Mouse (Mus musculus): ENCODE measurements at regions not wholly inside any gene's neighbourhood (a gene's known extent, or its start where the extent isn't known, plus 50 kb on each side); places are given as distances from the start of the nearest gene placed in this dataset.

GRCm38 (mm10) chr15:63652216-63652961, 192.6 kb downstream of the Gsdmc2 start:
- Histone ChIP-seq H3K9ac (replicated peaks; ENCODE audit: low read depth, low read length) (no peak overlapping the region), H3K9me3 (ENCODE audit: control insufficient read depth, low read length) (no peaks in the 10 kb centered on the region), H3K4me1 (ENCODE audit: control insufficient read depth, insufficient read depth, low read length) (no peaks in the 10 kb centered on the region), H3K4me2 (ENCODE audit: low read depth, low read length) (no peak overlapping the region), H3K27ac (ENCODE audit: low read depth, low read length) (no peak overlapping the region), H3K4me3 (ENCODE audit: low read depth, low read length) (no peak overlapping the region), H3K36me3 (ENCODE audit: control insufficient read depth, insufficient read depth, low read length) (no peaks in the 10 kb centered on the region), H3K27me3 (ENCODE audit: control insufficient read depth, insufficient read depth, low read length) (no peaks in the 10 kb centered on the region)
- ATAC-seq (ENCODE audit: low read depth) = peak; percentile 87
- WGBS = 38% methylated on average over 11 of the region's 11 CpGs

GRCm38 (mm10) chr15:63651120-63651519, 193.9 kb downstream of the Gsdmc2 start:
- H3K9me3 ChIP-seq (ENCODE audit: control insufficient read depth, low read length) = no peaks in the 10 kb centered on the region
- no peak overlapping the region for H3K9ac ChIP-seq (replicated peaks; ENCODE audit: low read depth, low read length)
- H3K4me1 ChIP-seq (ENCODE audit: control insufficient read depth, insufficient read depth, low read length) = no peaks in the 10 kb centered on the region
- no peaks in the 10 kb centered on the region for H3K36me3 ChIP-seq (ENCODE audit: control insufficient read depth, insufficient read depth, low read length)
- no peak overlapping the region for H3K4me3 ChIP-seq (ENCODE audit: low read depth, low read length)
- no peak for ATAC-seq (ENCODE audit: low read depth)
- no peaks in the 10 kb centered on the region for H3K27me3 ChIP-seq (ENCODE audit: control insufficient read depth, insufficient read depth, low read length)
- H3K4me2 ChIP-seq (ENCODE audit: low read depth, low read length) = no peak overlapping the region
- no peak overlapping the region for H3K27ac ChIP-seq (ENCODE audit: low read depth, low read length)
- 82% methylated on average over 7 of the region's 7 CpGs for WGBS

- no peak overlapping the region for H3K9ac ChIP-seq (replicated peaks; ENCODE audit: low read depth, low read length)
- no peaks in the 10 kb centered on the region for H3K9me3 ChIP-seq (ENCODE audit: control insufficient read depth, low read length)
- no peak overlapping the region for H3K4me2 ChIP-seq (ENCODE audit: low read depth, low read length)
- no peaks in the 10 kb centered on the region for H3K36me3 ChIP-seq (ENCODE audit: control insufficient read depth, insufficient read depth, low read length)
- no peaks in the 10 kb centered on the region for H3K27me3 ChIP-seq (ENCODE audit: control insufficient read depth, insufficient read depth, low read length)
- no peak overlapping the region for H3K27ac ChIP-seq (ENCODE audit: low read depth, low read length)
- H3K4me3 ChIP-seq (ENCODE audit: low read depth, low read length) = no peak overlapping the region
- ATAC-seq (ENCODE audit: low read depth) = no peak
- no peaks in the 10 kb centered on the region for H3K4me1 ChIP-seq (ENCODE audit: control insufficient read depth, insufficient read depth, low read length)
- 88% methylated on average over 12 of the region's 12 CpGs for WGBS
Measured at GRCm38 (mm10) chr15:63648142-63648989, 196.6 kb downstream of the Gsdmc2 start.

GRCm38 (mm10) chr15:63624814-63625213, 220.2 kb downstream of the Gsdmc2 start:
- Histone ChIP-seq H3K27me3 (ENCODE audit: control insufficient read depth, insufficient read depth, low read length) (no peaks in the 10 kb centered on the region), H3K4me1 (ENCODE audit: control insufficient read depth, insufficient read depth, low read length) (no peaks in the 10 kb centered on the region), H3K36me3 (ENCODE audit: control insufficient read depth, insufficient read depth, low read length) (no peaks in the 10 kb centered on the region), H3K9ac (replicated peaks; ENCODE audit: low read depth, low read length) (no peak overlapping the region), H3K27ac (ENCODE audit: low read depth, low read length) (no peak overlapping the region), H3K4me2 (ENCODE audit: low read depth, low read length) (no peak overlapping the region), H3K4me3 (ENCODE audit: low read depth, low read length) (no peak overlapping the region), H3K9me3 (ENCODE audit: control insufficient read depth, low read length) (no peaks in the 10 kb centered on the region)
- no peak for ATAC-seq (ENCODE audit: low read depth)

- ATAC-seq (ENCODE audit: low read depth) = peak; percentile 49; the same call in 1 of the 2 replicates
Measured at GRCm38 (mm10) chr15:63624249-63624648, 220.7 kb downstream of the Gsdmc2 start.

GRCm38 (mm10) chr15:63616506-63617208, 228.3 kb downstream of the Gsdmc2 start:
- H3K27me3 ChIP-seq (ENCODE audit: control insufficient read depth, insufficient read depth, low read length) = no peaks in the 10 kb centered on the region
- no peaks in the 10 kb centered on the region for H3K4me1 ChIP-seq (ENCODE audit: control insufficient read depth, insufficient read depth, low read length)
- no peak overlapping the region for H3K9ac ChIP-seq (replicated peaks; ENCODE audit: low read depth, low read length)
- WGBS = 74% methylated on average over 8 of the region's 8 CpGs
- no peak for ATAC-seq (ENCODE audit: low read depth)
- no peaks in the 10 kb centered on the region for H3K36me3 ChIP-seq (ENCODE audit: control insufficient read depth, insufficient read depth, low read length)
- no peak overlapping the region for H3K4me3 ChIP-seq (ENCODE audit: low read depth, low read length)
- no peak overlapping the region for H3K27ac ChIP-seq (ENCODE audit: low read depth, low read length)
- H3K9me3 ChIP-seq (ENCODE audit: control insufficient read depth, low read length) = no peaks in the 10 kb centered on the region
- no peak overlapping the region for H3K4me2 ChIP-seq (ENCODE audit: low read depth, low read length)

More at GRCm38 (mm10) chr15:63624249-63624648, 220.7 kb downstream of the Gsdmc2 start:
- WGBS = 42% methylated on average over 2 of the region's 2 CpGs
- H3K4me1 ChIP-seq (ENCODE audit: control insufficient read depth, insufficient read depth, low read length) = no peaks in the 10 kb centered on the region
- no peak overlapping the region for H3K4me3 ChIP-seq (ENCODE audit: low read depth, low read length)
- no peak overlapping the region for H3K27ac ChIP-seq (ENCODE audit: low read depth, low read length)
- H3K9ac ChIP-seq (replicated peaks; ENCODE audit: low read depth, low read length) = no peak overlapping the region
- H3K9me3 ChIP-seq (ENCODE audit: control insufficient read depth, low read length) = no peaks in the 10 kb centered on the region
- H3K4me2 ChIP-seq (ENCODE audit: low read depth, low read length) = no peak overlapping the region
- no peaks in the 10 kb centered on the region for H3K36me3 ChIP-seq (ENCODE audit: control insufficient read depth, insufficient read depth, low read length)
- H3K27me3 ChIP-seq (ENCODE audit: control insufficient read depth, insufficient read depth, low read length) = no peaks in the 10 kb centered on the region

GRCm38 (mm10) chr15:63614191-63614590, 230.8 kb downstream of the Gsdmc2 start:
- Histone ChIP-seq H3K4me3 (ENCODE audit: low read depth, low read length) (no peak overlapping the region), H3K9me3 (ENCODE audit: control insufficient read depth, low read length) (no peaks in the 10 kb centered on the region), H3K4me1 (ENCODE audit: control insufficient read depth, insufficient read depth, low read length) (no peaks in the 10 kb centered on the region), H3K27me3 (ENCODE audit: control insufficient read depth, insufficient read depth, low read length) (no peaks in the 10 kb centered on the region), H3K27ac (ENCODE audit: low read depth, low read length) (no peak overlapping the region), H3K4me2 (ENCODE audit: low read depth, low read length) (no peak overlapping the region), H3K36me3 (ENCODE audit: control insufficient read depth, insufficient read depth, low read length) (no peaks in the 10 kb centered on the region), H3K9ac (replicated peaks; ENCODE audit: low read depth, low read length) (no peak overlapping the region)
- ATAC-seq (ENCODE audit: low read depth) = no peak
- 88% methylated on average over 2 of the region's 2 CpGs for WGBS

GRCm38 (mm10) chr15:63613120-63613519, 231.9 kb downstream of the Gsdmc2 start:
- no peaks in the 10 kb centered on the region for H3K36me3 ChIP-seq (ENCODE audit: control insufficient read depth, insufficient read depth, low read length)
- 90% methylated on average over 1 of the region's 1 CpGs for WGBS
- H3K4me3 ChIP-seq (ENCODE audit: low read depth, low read length) = no peak overlapping the region
- no peak overlapping the region for H3K27ac ChIP-seq (ENCODE audit: low read depth, low read length)
- no peak overlapping the region for H3K4me2 ChIP-seq (ENCODE audit: low read depth, low read length)
- H3K4me1 ChIP-seq (ENCODE audit: control insufficient read depth, insufficient read depth, low read length) = no peaks in the 10 kb centered on the region
- H3K9me3 ChIP-seq (ENCODE audit: control insufficient read depth, low read length) = no peaks in the 10 kb centered on the region
- no peak overlapping the region for H3K9ac ChIP-seq (replicated peaks; ENCODE audit: low read depth, low read length)
- no peak for ATAC-seq (ENCODE audit: low read depth)
- no peaks in the 10 kb centered on the region for H3K27me3 ChIP-seq (ENCODE audit: control insufficient read depth, insufficient read depth, low read length)

GRCm38 (mm10) chr15:63611161-63611560, 233.8 kb downstream of the Gsdmc2 start:
- H3K4me2 ChIP-seq (ENCODE audit: low read depth, low read length) = no peak overlapping the region
- no peaks in the 10 kb centered on the region for H3K4me1 ChIP-seq (ENCODE audit: control insufficient read depth, insufficient read depth, low read length)
- no peak for ATAC-seq (ENCODE audit: low read depth)
- WGBS = 95% methylated on average over 3 of the region's 3 CpGs
- H3K36me3 ChIP-seq (ENCODE audit: control insufficient read depth, insufficient read depth, low read length) = no peaks in the 10 kb centered on the region
- no peaks in the 10 kb centered on the region for H3K27me3 ChIP-seq (ENCODE audit: control insufficient read depth, insufficient read depth, low read length)
- H3K9ac ChIP-seq (replicated peaks; ENCODE audit: low read depth, low read length) = no peak overlapping the region
- H3K4me3 ChIP-seq (ENCODE audit: low read depth, low read length) = no peak overlapping the region
- no peaks in the 10 kb centered on the region for H3K9me3 ChIP-seq (ENCODE audit: control insufficient read depth, low read length)
- no peak overlapping the region for H3K27ac ChIP-seq (ENCODE audit: low read depth, low read length)

Measured in neural tube, embryonic 14.5 days (tissue).